Mouse (Mus musculus): ENCODE measurements around the gene Ccnd3.

- TF ChIP-seq CTCF (IDR thresholded peaks at IDR 0.05; ENCODE audit: low read depth, low read length): no peak
- TF ChIP-seq POLR2A (IDR thresholded peaks at IDR 0.05; ENCODE audit: extremely low read depth, insufficient read depth, low read length): no peak
These were observed 1.2 kb downstream of the Ccnd3 start for GRCm38 (mm10) chr17:47506042-47506441.
